ENCODE assay signal across 32 mouse cellular contexts in the genomic region with DNA sequence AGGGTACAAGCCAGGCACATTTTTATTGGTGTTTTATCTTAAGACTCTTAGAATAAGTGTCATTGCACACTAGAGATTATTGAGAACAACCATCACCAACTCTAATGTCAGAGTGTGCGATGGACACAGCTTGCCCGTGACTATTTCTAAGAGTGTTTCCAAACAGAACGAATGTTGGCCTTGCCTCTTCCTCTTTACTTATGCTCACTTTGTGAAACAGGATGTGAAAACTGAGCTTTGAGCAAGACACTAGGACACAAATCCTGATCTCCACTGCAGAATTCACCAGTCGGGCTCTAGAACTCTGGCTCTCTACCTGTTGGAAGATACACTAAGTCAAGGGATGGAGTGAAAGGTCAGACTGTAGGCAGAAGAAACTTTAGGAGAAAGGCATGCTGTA.
DNase-seq lines count a peak whose midpoint lies in the region; ATAC-seq and TF ChIP-seq lines count a peak whose summit lies in the region.
"Had no signal": no experiment of that assay in that cellular context is flagged by ENCODE, and none has a peak within 500 bp of the region (broad histone marks: within the 10 kb centered on the region; RNA-seq: fewer than 3 reads in every experiment).

No protein-coding gene starts in this region.

- H3K36me3 ChIP-seq in small intestine, adult 2 months (ENCODE audit: control insufficient read depth, insufficient read depth, low read length), result no peaks in the 10 kb centered on the region
- H3K36me3 ChIP-seq in hindbrain, postnatal 0 days (ENCODE audit: insufficient read depth, low read length), result no peaks in the 10 kb centered on the region
- H3K36me3 ChIP-seq: embryonic facial prominence, embryonic 10.5 days; embryonic facial prominence, embryonic 13.5 days; forebrain, embryonic 12.5 days; forebrain, embryonic 15.5 days; G1E; heart, embryonic 12.5 days; heart, embryonic 15.5 days; hindbrain, embryonic 10.5 days; hindbrain, embryonic 13.5 days had no signal

- no peak for DNase-seq in adipocyte (ENCODE audit: low spot score)
- DNase-seq in hindbrain, postnatal 0 days (ENCODE audit: low spot score), result no peak
- no peak for DNase-seq in right cerebral cortex, postnatal 4 days
- DNase-seq: adrenal gland, adult 2 months; adrenal gland, postnatal 14 days; B cell, adult 2 months; cerebellum, adult 18-20 months; cerebellum, adult 9-11 months; cerebellum, postnatal 25 days; embryo, embryonic 11 days; gastrocnemius, postnatal 25 days; heart, adult 2 months; heart, postnatal 10 days; heart, postnatal 36 days had no signal

- WGBS in small intestine, adult 2 months, result 80% methylated on average over 4 of the region's 4 CpGs
- 94% methylated on average over 4 of the region's 4 CpGs for WGBS in hindbrain, postnatal 0 days

- H3K27ac ChIP-seq in bone marrow macrophage, adult 2 months (ENCODE audit: insufficient read depth, low read depth, low read length), result peak overlapping the region; percentile 81
- peak overlapping the region; percentile 12; the same call in 1 of the 2 replicates for H3K27ac ChIP-seq in small intestine, adult 2 months (ENCODE audit: insufficient read depth, low read depth, low read length)
- H3K27ac ChIP-seq in hindbrain, postnatal 0 days, result no peak overlapping the region
- H3K27ac ChIP-seq: embryonic facial prominence, embryonic 10.5 days; embryonic facial prominence, embryonic 13.5 days; forebrain, embryonic 12.5 days; forebrain, embryonic 15.5 days; heart, adult 2 months; heart, embryonic 15.5 days; hindbrain, embryonic 10.5 days; hindbrain, embryonic 13.5 days had no signal

- H3K4me3 ChIP-seq in bone marrow macrophage, adult 2 months (ENCODE audit: insufficient read depth, low read length), result no peak overlapping the region
- H3K4me3 ChIP-seq in small intestine, adult 2 months (ENCODE audit: low read depth, low read length), result no peak overlapping the region
- no peak overlapping the region for H3K4me3 ChIP-seq in hindbrain, postnatal 0 days (ENCODE audit: low read length)
- H3K4me3 ChIP-seq: embryonic facial prominence, embryonic 10.5 days; embryonic facial prominence, embryonic 13.5 days; erythroblast, embryonic 14.5 days; forebrain, embryonic 12.5 days; forebrain, embryonic 15.5 days; heart, adult 2 months; heart, embryonic 12.5 days; heart, embryonic 15.5 days; hindbrain, embryonic 10.5 days; hindbrain, embryonic 13.5 days had no signal

- no peak for TF ChIP-seq CTCF in bone marrow macrophage, adult 2 months (IDR thresholded peaks at IDR 0.05; ENCODE audit: low read depth, low read length)
- no peak for TF ChIP-seq CTCF in small intestine, adult 2 months (IDR thresholded peaks at IDR 0.05; ENCODE audit: extremely low read depth, insufficient read length, insufficient replicate concordance, low read depth, low read length)
- TF ChIP-seq CTCF in hindbrain, postnatal 0 days (IDR thresholded peaks at IDR 0.05; ENCODE audit: low read depth), result no peak

- H3K9ac ChIP-seq in hindbrain, postnatal 0 days (replicated peaks; ENCODE audit: low read length), result no peak overlapping the region
- H3K9ac ChIP-seq: embryonic facial prominence, embryonic 13.5 days; forebrain, embryonic 12.5 days; forebrain, embryonic 15.5 days; heart, embryonic 12.5 days; heart, embryonic 15.5 days; hindbrain, embryonic 13.5 days had no signal

- ATAC-seq in common myeloid progenitor, adult 5-6 weeks (replicated peaks; ENCODE audit: low read depth, poor library complexity, severe bottlenecking), result 0 out of 2 replicates have a peak, but pooled peaks have one; percentile 42
- peak; percentile 91 for ATAC-seq in megakaryocyte, adult 5-6 weeks (ENCODE audit: poor library complexity, severe bottlenecking)
- no peak for ATAC-seq in hindbrain, postnatal 0 days
- ATAC-seq: forebrain, embryonic 15.5 days; hindbrain, embryonic 16.5 days; inflammation-experienced regulatory T-cells, adult 6 months; Patski had no signal

- H3K4me1 ChIP-seq in bone marrow macrophage, adult 2 months (ENCODE audit: control insufficient read depth, insufficient read depth, low read length), result peaks cover 30% of the 10 kb centered on the region
- H3K4me1 ChIP-seq in small intestine, adult 2 months (ENCODE audit: control insufficient read depth, insufficient read depth, insufficient read length, low read length), result no peaks in the 10 kb centered on the region
- H3K4me1 ChIP-seq in hindbrain, postnatal 0 days (ENCODE audit: insufficient read depth, low read length), result no peaks in the 10 kb centered on the region
- H3K4me1 ChIP-seq: embryonic facial prominence, embryonic 10.5 days; embryonic facial prominence, embryonic 13.5 days; forebrain, embryonic 12.5 days; forebrain, embryonic 15.5 days; heart, embryonic 12.5 days; heart, embryonic 15.5 days; hindbrain, embryonic 10.5 days; hindbrain, embryonic 13.5 days had no signal

- no peaks in the 10 kb centered on the region for H3K9me3 ChIP-seq in hindbrain, postnatal 0 days (ENCODE audit: low read length)
- H3K9me3 ChIP-seq: embryonic facial prominence, embryonic 10.5 days; embryonic facial prominence, embryonic 13.5 days; forebrain, embryonic 12.5 days; forebrain, embryonic 15.5 days; heart, embryonic 15.5 days; hindbrain, embryonic 10.5 days; hindbrain, embryonic 13.5 days had no signal

- H3K4me2 ChIP-seq in hindbrain, postnatal 0 days (ENCODE audit: low read depth, low read length), result no peak overlapping the region
- H3K4me2 ChIP-seq: embryonic facial prominence, embryonic 13.5 days; forebrain, embryonic 12.5 days; forebrain, embryonic 15.5 days; heart, embryonic 12.5 days; heart, embryonic 15.5 days; hindbrain, embryonic 13.5 days had no signal

- H3K27me3 ChIP-seq in small intestine, adult 2 months (ENCODE audit: control insufficient read depth, insufficient read depth, low read length), result no peaks in the 10 kb centered on the region
- H3K27me3 ChIP-seq in hindbrain, postnatal 0 days (ENCODE audit: insufficient read depth, low read length), result no peaks in the 10 kb centered on the region
- H3K27me3 ChIP-seq: CH12.LX; embryonic facial prominence, embryonic 13.5 days; forebrain, embryonic 12.5 days; forebrain, embryonic 15.5 days; heart, embryonic 12.5 days; heart, embryonic 15.5 days; hindbrain, embryonic 13.5 days; Patski had no signal

- no peak for TF ChIP-seq POLR2A in bone marrow macrophage, adult 2 months (IDR thresholded peaks at IDR 0.05; ENCODE audit: borderline replicate concordance, low read depth, low read length)
- no peak for TF ChIP-seq POLR2A in small intestine, adult 2 months (IDR thresholded peaks at IDR 0.05; ENCODE audit: low read depth, low read length)
